Mouse (Mus musculus): ENCODE data around the gene Gm11027.

The Gm11027 gene

DNA sequence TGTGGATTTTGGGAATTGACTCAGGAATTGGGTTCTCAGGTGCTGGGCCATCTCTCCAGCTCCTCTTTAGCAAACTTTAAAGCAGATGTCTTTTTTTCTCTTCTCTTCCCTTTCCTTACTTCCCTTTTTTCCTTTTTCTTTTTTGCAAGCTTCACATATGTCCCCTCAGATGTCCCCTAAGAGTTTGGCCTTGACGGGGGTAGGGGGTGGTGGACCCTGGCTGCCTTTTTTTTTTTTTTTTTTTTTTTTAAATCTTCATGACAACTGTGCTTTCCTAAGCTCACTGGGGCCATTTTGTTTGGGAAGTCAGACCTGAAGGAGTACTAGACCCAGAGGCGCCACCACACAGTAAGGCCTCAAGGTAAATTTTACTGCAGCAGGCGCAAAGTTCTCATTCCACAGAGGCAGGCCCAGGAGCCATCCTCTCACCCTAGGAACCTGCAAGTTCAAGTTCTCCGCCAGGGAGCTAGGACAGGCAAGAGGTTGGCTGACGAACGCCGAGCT is 5.0 kb downstream of the Gm11027 start:
- DNase-seq: no peak

DNA sequence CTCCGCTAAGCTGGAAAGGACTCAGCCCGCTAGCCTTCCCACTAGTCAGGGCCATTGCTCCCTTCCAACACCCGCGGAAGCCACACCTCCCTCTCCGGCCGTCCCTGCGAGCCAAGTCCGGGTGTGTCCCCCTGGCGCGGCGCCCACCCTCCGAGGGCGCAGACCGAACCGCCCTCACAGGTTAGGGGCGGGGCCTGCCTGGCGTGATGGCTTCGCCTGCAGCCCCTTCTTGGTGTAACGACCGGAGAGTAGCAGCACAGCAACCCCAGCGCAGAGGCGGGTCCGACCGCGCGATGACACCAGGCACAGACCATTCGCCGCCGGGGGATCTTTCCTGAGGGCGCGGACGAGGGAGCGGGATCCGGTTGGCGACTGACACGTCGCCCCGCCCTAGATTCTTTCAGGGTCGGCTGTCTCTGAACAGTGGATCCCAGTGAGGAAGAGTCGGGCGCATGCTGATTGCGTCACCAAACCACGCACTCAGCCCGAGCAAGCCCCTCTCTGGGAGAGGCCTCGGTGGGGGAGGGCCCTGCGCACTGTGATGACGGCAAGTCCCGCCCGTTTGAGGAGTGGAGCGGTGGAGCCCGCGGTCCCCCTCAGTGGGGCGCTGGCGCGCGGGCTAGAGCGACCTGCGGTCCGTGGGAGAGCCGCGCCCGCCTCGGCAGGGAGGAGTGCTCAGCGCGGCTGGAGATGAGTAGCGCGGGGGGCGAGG is 5.6 kb downstream of the Gm11027 start, which contains the start of gene Esyt2:
Gene Esyt2, plus strand, starts transcription at position 544 of the 712 bp plus-strand sequence.
- DNase-seq: peak; percentile 100

- DNase-seq: peak; percentile 22
Measured at GRCm38 (mm10) chr12:116281427-116282281, 6.5 kb downstream of the Gm11027 start.

- no peak for DNase-seq
Measured at GRCm38 (mm10) chr12:116282856-116283255, 7.7 kb downstream of the Gm11027 start.

DNA sequence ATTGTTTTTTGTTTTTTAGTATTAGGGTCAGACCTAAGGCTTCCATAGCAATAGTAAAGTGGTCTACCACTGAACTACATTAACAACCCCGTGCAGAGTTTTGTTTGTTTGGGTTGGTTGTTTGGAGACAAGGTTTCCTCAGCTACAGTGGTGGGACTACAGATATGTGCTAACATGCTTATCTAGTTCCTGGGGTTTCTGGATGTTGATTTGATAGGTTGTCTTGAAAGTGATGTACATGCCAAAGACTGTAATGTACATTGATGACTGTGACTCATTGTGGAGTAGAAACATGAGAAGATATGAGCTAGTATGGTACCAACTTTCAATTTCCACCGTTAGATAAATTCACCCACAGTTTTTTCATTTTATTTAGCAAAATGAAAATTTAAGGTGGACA is 8.3 kb downstream of the Gm11027 start:
- DNase-seq: no peak

DNA sequence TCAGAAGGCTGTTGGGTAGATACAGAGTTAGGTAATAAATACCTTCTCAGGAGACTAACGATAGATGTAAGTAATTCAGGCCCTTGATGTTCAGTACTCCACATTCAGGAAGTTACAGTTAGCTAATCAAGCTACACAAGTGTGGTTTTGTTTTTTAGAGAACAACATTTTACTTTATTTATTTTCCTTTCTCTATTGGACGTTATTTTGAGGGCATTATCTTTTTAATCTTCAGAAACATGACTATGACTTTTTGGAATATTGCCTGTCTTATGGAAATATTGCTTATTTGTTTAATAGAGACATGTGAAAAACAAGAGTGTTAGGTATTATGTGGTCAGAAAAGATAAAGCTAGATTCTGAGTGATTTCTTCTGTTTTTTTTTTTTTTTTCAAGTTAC is 18.0 kb downstream of the Gm11027 start:
- no peak for DNase-seq

- no peak for DNase-seq
Measured at GRCm38 (mm10) chr12:116293599-116294292, 18.6 kb downstream of the Gm11027 start.

- DNase-seq: no peak
Measured at GRCm38 (mm10) chr12:116299906-116300305, 24.7 kb downstream of the Gm11027 start.

- DNase-seq: no peak
Measured at GRCm38 (mm10) chr12:116302181-116302580, 27.0 kb downstream of the Gm11027 start.

DNA sequence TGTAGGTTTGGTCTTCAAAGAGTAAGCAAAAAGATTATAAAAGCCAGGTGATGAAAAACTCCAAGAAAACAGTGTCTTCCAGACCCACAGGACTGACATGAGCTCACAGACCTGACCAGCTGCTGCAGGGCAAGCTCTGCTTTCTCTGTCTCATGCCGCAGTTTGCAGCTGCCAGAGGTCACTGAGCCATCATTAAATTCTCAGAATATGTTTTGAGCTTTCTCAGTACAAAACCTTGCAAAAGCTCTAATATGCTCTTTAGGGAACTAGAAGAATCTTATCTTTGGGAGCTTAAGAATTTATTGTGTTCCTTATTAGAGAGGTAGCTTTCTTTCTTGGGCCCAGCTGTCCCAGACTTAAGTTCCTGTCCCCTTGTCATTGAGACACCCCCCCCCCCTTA is 30.9 kb downstream of the Gm11027 start:
- peak; percentile 6 for DNase-seq

- no peak for DNase-seq
Measured at GRCm38 (mm10) chr12:116307870-116308269, 32.7 kb downstream of the Gm11027 start.

DNA sequence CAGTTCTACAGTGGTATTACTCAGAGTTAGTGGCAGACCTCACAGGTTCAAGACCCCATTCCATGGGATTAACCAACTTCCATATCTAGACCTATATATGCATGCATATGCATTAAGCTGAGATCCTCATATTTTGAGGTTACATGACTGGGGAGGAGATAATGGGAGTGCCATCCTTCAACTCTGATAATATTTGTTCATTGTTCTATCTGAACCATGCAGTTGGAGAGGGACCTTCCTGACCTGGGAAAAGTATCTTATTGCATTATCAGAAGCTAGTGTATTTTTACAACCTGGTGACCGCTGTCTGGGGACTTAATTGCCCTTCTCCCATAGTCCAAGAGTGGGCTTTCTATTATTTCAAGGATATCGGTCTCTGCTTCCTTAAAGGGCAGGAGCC is 33.4 kb downstream of the Gm11027 start:
- no peak for DNase-seq

DNA sequence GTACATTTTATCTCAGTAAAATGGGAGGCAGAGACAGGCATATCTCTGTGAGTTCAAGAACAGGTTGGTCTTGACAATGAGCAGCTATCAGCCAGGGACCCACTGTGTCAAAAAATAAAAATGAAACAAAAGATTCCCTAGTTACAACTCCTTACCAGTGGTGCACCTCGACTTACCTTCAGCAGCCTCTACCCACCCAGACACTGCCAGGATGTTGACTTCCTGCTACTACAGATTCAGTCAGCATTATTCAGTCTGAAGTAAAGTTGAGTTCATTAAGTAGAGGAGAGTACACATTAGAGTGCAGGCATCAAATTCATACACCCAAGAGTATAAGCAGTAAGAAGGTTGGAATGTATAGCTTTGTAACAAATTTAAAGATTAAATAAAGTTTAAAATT is 38.6 kb downstream of the Gm11027 start:
- DNase-seq: no peak

- no peak for DNase-seq
Measured at GRCm38 (mm10) chr12:116315498-116315897, 40.3 kb downstream of the Gm11027 start.

DNA sequence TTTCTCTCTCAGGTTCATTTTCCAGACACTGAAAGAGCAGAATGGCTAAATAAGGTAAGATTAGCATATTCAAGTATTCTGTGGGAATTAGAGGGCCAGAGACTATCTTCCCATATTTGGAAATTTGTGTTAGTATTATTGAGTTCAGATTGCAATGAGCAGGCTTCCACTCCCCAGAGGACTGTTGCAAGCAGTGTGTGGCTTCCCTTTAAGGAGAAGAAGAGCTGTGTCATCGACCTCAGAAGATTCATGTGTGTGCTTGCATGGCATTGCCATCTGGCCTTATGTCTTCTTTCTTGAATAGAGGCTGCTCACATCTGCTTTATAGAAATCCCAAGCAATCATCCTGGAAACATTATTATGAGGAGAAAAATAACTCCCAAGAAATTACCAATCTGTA is 42.6 kb downstream of the Gm11027 start:
- DNase-seq: no peak

All from lung, postnatal 10 days (tissue).